Mouse (Mus musculus): ENCODE results near the gene Fah.

- TF ChIP-seq CTCF (conservative IDR thresholded peaks at IDR 0.05; ENCODE audit: low read length) (no peak), POU5F1 (IDR thresholded peaks at IDR 0.05; ENCODE audit: borderline replicate concordance, low read length) (no peak)
Measured at GRCm38 (mm10) chr7:84618951-84619350, 12.4 kb upstream of the Fah start.

Data from E14TG2a.4 (cell line).